Mouse (Mus musculus) mesoderm, embryonic 11.5 days (tissue): ENCODE results near the gene Dnm1.
"Not testable (repeated sequence)": the region's sequence is repeated elsewhere in the genome, so short reads cannot be mapped to it uniquely, and the experiment has no call there.

Experiments
- DNase-seq: peaks from one replicate; pipeline ENCODE4 v3.0.0-alpha.2; 2012; ENCODE audit warnings: low read depth, low spot score

The Dnm1 gene

GRCm38 (mm10) chr2:32362274-32362673 is 9.1 kb upstream of the Dnm1 start:
- DNase-seq: not testable (repeated sequence)

- DNase-seq: peak; percentile 69
These were observed 8.3 kb upstream of the Dnm1 start for GRCm38 (mm10) chr2:32361437-32361836.

GRCm38 (mm10) chr2:32360741-32361140 is 7.6 kb upstream of the Dnm1 start:
- DNase-seq: peak; percentile 84

- no peak for DNase-seq
These were observed 5.2 kb upstream of the Dnm1 start for GRCm38 (mm10) chr2:32358381-32358780.

GRCm38 (mm10) chr2:32357710-32358109 is 4.6 kb upstream of the Dnm1 start:
- no peak for DNase-seq

GRCm38 (mm10) chr2:32356216-32356615 is 3.1 kb upstream of the Dnm1 start:
- DNase-seq: no peak

GRCm38 (mm10) chr2:32354336-32354895 is 1.3 kb upstream of the Dnm1 start:
- no peak for DNase-seq

- no peak for DNase-seq
These were observed 698 bp upstream of the Dnm1 start for GRCm38 (mm10) chr2:32353836-32354235.

- DNase-seq: peak; percentile 56
These were observed 759 bp downstream of the Dnm1 start, which contains the start of gene Ciz1 for GRCm38 (mm10) chr2:32352151-32353006. TSS of gene Ciz1 (plus strand) at chr2:32352327.

- no peak for DNase-seq
These were observed 1.6 kb downstream of the Dnm1 start for GRCm38 (mm10) chr2:32351471-32351961.

- no peak for DNase-seq
These were observed 2.6 kb downstream of the Dnm1 start for GRCm38 (mm10) chr2:32350471-32351051.

- no peak for DNase-seq
These were observed 3.4 kb downstream of the Dnm1 start for GRCm38 (mm10) chr2:32349625-32350255.

- no peak for DNase-seq
These were observed 4.8 kb downstream of the Dnm1 start for GRCm38 (mm10) chr2:32348311-32348710.

GRCm38 (mm10) chr2:32347019-32347418 is 6.1 kb downstream of the Dnm1 start:
- DNase-seq: no peak

- no peak for DNase-seq
These were observed 8.4 kb downstream of the Dnm1 start for GRCm38 (mm10) chr2:32344598-32345321.

- no peak for DNase-seq
These were observed 9.1 kb downstream of the Dnm1 start for GRCm38 (mm10) chr2:32344056-32344455.

- DNase-seq: no peak
These were observed 9.8 kb downstream of the Dnm1 start for GRCm38 (mm10) chr2:32343351-32343671.

- DNase-seq: no peak
These were observed 10.4 kb downstream of the Dnm1 start for GRCm38 (mm10) chr2:32342539-32343350.

GRCm38 (mm10) chr2:32342039-32342438 is 11.1 kb downstream of the Dnm1 start:
- DNase-seq: no peak

GRCm38 (mm10) chr2:32341634-32341939 is 11.6 kb downstream of the Dnm1 start:
- DNase-seq: no peak
